Mouse (Mus musculus) forebrain, embryonic 13.5 days (tissue): ENCODE measurements around the gene Morc2b. TPM values are rescaled to one million over a fixed set of nuclear protein-coding genes. Genes with fewer than 3 reads are reported as not detected.
"Not testable (repeated sequence)": the region's sequence is repeated elsewhere in the genome, so short reads cannot be mapped to it uniquely, and the experiment has no call there.

Experiments used
- ATAC-seq: fragments of 200-750 bp; cut with Nextera tagmentation; 2 replicates; pipeline ENCODE4 v1.8.0; 2017
- H3K27ac ChIP-seq: fragments of 300-500 bp; sonication (generic); 2 replicates; pipeline ENCODE4 v1.5.1; 2015; ENCODE audit warnings: inconsistent platforms, mild to moderate bottlenecking, moderate library complexity
- H3K27me3 ChIP-seq: fragments of 300-500 bp; sonication (generic); 2 replicates; pipeline ENCODE4 v1.6.1; 2015; ENCODE audit warnings: mild to moderate bottlenecking, inconsistent platforms
- H3K36me3 ChIP-seq: fragments of 300-500 bp; sonication (generic); 2 replicates; pipeline ENCODE4 v1.6.1; 2015; ENCODE audit warnings: mild to moderate bottlenecking, inconsistent platforms; ENCODE audit not compliant: poor library complexity, severe bottlenecking
- H3K4me1 ChIP-seq: fragments of 300-500 bp; sonication (generic); 2 replicates; pipeline ENCODE4 v1.6.1; 2015; ENCODE audit warnings: inconsistent platforms
- H3K4me2 ChIP-seq: fragments of 300-500 bp; sonication (generic); 2 replicates; pipeline ENCODE4 v1.6.1; 2015; ENCODE audit warnings: inconsistent platforms, mild to moderate bottlenecking, moderate library complexity
- H3K4me3 ChIP-seq: fragments of 300-500 bp; sonication (generic); 2 replicates; pipeline ENCODE4 v1.5.1; 2015; ENCODE audit warnings: mild to moderate bottlenecking, inconsistent platforms
- H3K9ac ChIP-seq: fragments of 300-500 bp; sonication (generic); 2 replicates; pipeline ENCODE4 v1.6.1; 2015; ENCODE audit warnings: mild to moderate bottlenecking, inconsistent platforms
- H3K9me3 ChIP-seq: fragments of 300-500 bp; sonication (generic); replicated peaks from 2 replicates; pipeline ENCODE4 v1.6.1; 2016; ENCODE audit warnings: inconsistent platforms
- WGBS: fragments of 180-500 bp; shearing (Covaris S2); methylation state at CpG from one replicate; pipeline ENCODE4 v1.1.7; 2015; 5-methylcytosine and 5-hydroxymethylcytosine counted together
- polyA plus RNA-seq: library from polyadenylated mRNA; unstranded; fragments of >200 nt; fragmentation: Nextera tagmentation; extraction: Ambion mirVana; gene quantifications from 2 replicates; pipeline ENCODE4 v1.2.1, GENCODE M21; 2015

The Morc2b gene
- 0.04 and 0.16 TPM in 2 replicates for polyA plus RNA-seq

DNA sequence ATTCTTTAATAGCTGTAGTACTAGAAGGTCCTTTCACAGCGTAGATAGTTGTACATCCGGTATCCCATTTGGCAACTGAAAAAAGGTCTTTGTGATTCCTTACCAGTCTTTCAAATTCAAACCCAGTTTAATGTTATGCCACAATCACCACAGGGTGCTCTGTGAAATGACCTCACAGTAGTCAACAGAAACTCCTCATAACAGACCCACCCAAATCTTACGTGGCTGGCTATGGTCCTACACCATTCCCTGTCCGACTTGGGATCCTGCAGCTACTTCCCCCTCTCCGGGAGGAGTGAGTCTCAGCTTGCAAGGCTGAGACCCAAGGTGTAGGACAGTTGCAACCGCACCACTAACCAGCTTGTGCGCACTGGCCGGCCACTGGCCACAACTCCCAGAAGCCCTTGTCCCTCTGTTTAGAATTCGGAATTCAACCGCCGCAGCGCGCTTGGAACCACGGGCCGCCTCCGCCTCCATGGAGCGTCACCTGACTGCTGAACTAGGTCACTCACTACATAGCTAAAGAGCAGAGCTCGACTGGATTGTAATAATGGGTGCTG, at the start of gene Morc2b:
Gene Morc2b (minus strand): TSS at position 423 of the 560 bp plus-strand sequence.
- H3K27ac ChIP-seq: no peak within 1 kb of the TSS
- WGBS: 82% methylated on average over 18 of the region's 18 CpGs

DNA sequence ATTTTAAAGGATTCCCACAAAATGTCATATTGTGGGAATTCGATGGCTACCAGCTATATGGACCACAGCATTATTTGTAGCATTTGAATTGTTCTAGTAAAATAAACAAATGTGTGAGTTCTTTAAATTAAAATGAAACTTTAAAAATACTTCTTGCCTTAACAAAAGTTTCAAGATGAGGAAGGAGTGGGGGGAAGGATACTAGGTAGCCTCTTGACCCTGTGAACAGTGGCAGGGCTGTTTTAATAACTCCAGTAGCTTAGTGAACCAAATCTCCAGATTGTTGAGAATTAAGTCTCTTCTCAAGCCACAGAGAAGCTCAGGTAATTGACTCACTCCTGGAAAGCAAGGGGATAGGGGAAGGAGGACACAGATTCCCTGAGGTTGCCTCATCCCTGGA, 28.7 kb upstream of the Morc2b start, which contains the start of gene Olfr55:
Gene Olfr55 (plus strand): TSS at position 301 of the 400 bp plus-strand sequence.
- H3K9ac ChIP-seq, ATAC-seq, H3K4me1 ChIP-seq, H3K9me3 ChIP-seq, H3K27ac ChIP-seq, H3K27me3 ChIP-seq, H3K36me3 ChIP-seq, H3K4me2 ChIP-seq, H3K4me3 ChIP-seq: not testable (repeated sequence)
- WGBS: 78% methylated on average over 1 of the region's 1 CpGs

More for the DNA sequence above, at the start of gene Morc2b:
- no peaks in the 10 kb centered on the region for H3K27me3 ChIP-seq
- H3K4me2 ChIP-seq: no peak within 1 kb of the TSS
- ATAC-seq: no peak
- H3K4me3 ChIP-seq: no peak within 1 kb of the TSS
- H3K9ac ChIP-seq: no peak within 1 kb of the TSS
- peaks cover 8% of the 10 kb centered on the region; the same call in 1 of the 2 replicates for H3K9me3 ChIP-seq
- no peaks in the 10 kb centered on the region for H3K36me3 ChIP-seq
- H3K4me1 ChIP-seq: no peaks in the 10 kb centered on the region

DNA sequence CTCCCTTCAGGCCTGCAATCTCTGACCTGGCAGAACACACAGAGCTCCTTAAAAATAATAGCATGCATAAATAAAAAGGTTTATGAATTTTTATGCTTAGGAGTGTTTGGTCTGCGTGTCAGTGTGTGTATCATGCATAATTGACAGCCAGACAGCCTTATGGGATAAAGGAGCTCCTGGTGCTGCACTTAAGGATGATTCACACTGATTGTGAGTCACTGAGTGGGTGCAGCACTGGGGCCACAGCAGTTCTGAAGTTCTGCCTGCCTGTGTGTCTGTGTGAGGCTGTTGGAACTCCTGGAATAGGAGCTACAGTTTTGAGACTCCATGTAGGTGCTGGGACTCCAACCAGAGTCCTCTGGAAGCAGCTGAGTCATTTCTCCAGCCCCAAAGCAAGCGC, 13.2 kb downstream of the Morc2b start:
- Histone ChIP-seq H3K27ac (no peak overlapping the region), H3K9ac (no peak overlapping the region), H3K27me3 (no peaks in the 10 kb centered on the region), H3K4me1 (no peaks in the 10 kb centered on the region), H3K36me3 (no peaks in the 10 kb centered on the region), H3K9me3 (no peaks in the 10 kb centered on the region), H3K4me3 (no peak overlapping the region), H3K4me2 (no peak overlapping the region)
- no peak for ATAC-seq
- 65% methylated on average over 2 of the region's 2 CpGs for WGBS

DNA sequence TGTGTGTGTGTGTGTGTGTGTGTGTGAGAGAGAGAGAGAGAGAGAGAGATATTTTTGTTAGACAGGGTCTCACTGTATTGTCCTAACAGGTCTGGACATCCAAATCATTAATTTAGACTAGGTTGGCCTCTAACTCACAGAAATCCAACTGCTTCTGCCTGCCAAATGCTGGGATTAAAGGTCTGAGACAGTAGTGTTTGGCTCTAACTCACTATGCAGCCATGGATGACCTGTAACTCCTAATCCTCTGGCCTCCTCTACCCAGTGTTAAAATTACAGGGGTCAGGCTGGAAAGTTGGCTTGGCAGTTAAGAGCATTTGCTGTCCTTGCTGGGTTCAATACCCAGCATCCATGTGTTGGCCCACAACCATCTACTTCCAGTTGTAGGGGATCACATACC, 14.9 kb downstream of the Morc2b start:
- no peaks in the 10 kb centered on the region for H3K27me3 ChIP-seq
- ATAC-seq: no peak
- H3K9ac ChIP-seq: no peak overlapping the region

DNA sequence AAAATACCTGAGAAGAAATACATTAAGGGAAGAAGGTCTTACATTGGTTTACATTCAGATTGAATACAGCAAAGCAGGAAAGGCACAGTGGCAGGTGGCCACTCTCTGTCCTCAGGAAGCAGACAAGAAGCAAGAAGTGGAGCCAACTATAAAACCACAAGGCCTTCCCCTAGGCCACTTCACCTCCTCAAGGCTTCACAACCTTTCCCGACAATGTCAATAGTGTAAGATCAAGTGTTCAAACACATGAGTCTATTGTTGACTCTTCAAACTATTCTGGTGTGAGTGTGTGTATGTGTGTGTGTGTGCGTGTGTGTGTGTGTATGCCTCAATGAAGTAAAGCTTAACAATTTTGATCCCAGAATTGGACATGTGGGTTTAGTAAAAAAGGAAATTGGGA, 42.1 kb downstream of the Morc2b start:
- Histone ChIP-seq H3K9ac (no peak overlapping the region), H3K4me3 (no peak overlapping the region), H3K36me3 (no peaks in the 10 kb centered on the region), H3K27ac (no peak overlapping the region), H3K4me1 (peaks cover 12% of the 10 kb centered on the region), H3K9me3 (no peaks in the 10 kb centered on the region), H3K4me2 (no peak overlapping the region), H3K27me3 (no peaks in the 10 kb centered on the region)
- WGBS: 87% methylated on average over 2 of the region's 2 CpGs
- no peak for ATAC-seq

More for the DNA sequence above, 14.9 kb downstream of the Morc2b start:
- H3K9me3 ChIP-seq: no peaks in the 10 kb centered on the region
- no peak overlapping the region for H3K4me3 ChIP-seq
- no peaks in the 10 kb centered on the region for H3K36me3 ChIP-seq
- H3K4me2 ChIP-seq: no peak overlapping the region
- no peaks in the 10 kb centered on the region for H3K4me1 ChIP-seq
- no peak overlapping the region for H3K27ac ChIP-seq

DNA sequence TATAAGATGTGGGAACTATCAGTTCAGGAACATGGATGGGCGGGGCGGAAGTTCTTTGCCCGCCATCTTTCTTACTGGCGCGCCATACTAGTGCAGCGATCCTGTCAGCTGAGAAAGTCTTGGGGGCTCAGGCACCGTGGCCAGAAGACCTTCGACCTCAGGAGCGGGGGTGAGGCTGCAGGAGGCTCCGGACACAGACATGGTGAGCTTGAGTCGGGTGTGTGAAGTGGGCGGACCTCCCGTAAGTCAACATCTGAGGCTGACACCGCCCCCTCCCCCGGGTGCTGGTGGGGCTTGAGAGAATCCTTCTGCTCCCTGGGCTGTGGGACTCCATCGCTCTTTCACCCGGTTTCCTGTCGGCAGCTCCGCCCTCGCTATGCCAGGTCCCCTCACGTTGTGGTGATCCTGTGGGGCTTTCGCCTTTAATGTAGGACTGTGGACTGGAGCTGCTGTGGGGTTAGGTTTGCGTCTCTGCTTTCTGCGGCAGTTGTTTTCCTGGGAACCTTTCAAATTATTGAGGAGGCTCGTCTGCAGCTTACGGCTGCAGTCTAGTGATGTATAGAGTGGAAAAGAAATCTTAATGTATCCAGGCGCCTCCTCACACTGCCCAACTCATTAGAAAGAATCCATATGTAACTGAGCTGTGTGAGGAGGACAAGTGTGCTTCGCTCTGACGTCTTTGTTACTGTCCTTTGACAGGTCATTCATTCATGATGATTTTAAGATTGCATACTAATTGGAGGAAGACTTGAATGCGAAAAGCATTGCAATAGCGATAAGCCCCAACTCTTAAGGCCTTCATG, 46.9 kb downstream of the Morc2b start:
- ATAC-seq: peak; percentile 76
- no peaks in the 10 kb centered on the region for H3K36me3 ChIP-seq
- H3K4me2 ChIP-seq: peak overlapping the region; percentile 76
- H3K9ac ChIP-seq: peak overlapping the region; percentile 83
- peak overlapping the region; percentile 69 for H3K4me3 ChIP-seq
- H3K4me1 ChIP-seq: peaks cover 12% of the 10 kb centered on the region
- no peaks in the 10 kb centered on the region for H3K27me3 ChIP-seq
- H3K27ac ChIP-seq: peak overlapping the region; percentile 89
- H3K9me3 ChIP-seq: no peaks in the 10 kb centered on the region
- 2% methylated on average over 31 of the region's 31 CpGs for WGBS

DNA sequence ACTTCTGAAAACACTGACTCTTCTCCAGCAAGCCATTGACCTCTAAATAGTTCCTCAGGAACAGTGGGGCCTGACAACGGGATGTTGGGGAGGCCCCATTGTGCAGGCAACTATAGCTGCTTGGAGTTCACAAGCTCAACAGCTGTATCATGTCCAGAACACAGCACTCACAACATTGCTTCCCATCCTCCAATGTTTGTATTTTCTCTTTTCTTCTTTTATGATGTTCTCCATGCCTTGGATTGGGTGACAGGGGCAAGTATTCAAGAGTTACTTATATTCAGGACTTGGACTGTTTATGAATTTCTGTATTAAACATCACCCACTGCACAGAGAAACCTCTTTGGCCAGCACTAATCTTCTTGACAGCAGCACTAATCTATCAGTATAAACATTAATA, 47.9 kb downstream of the Morc2b start:
- H3K4me3 ChIP-seq: no peak overlapping the region
- H3K27me3 ChIP-seq: no peaks in the 10 kb centered on the region
- H3K27ac ChIP-seq: no peak overlapping the region
- 91% methylated on average over 1 of the region's 1 CpGs for WGBS
- no peaks in the 10 kb centered on the region for H3K36me3 ChIP-seq
- H3K4me1 ChIP-seq: peaks cover 12% of the 10 kb centered on the region
- H3K4me2 ChIP-seq: no peak overlapping the region
- ATAC-seq: no peak
- no peaks in the 10 kb centered on the region for H3K9me3 ChIP-seq
- no peak overlapping the region for H3K9ac ChIP-seq

DNA sequence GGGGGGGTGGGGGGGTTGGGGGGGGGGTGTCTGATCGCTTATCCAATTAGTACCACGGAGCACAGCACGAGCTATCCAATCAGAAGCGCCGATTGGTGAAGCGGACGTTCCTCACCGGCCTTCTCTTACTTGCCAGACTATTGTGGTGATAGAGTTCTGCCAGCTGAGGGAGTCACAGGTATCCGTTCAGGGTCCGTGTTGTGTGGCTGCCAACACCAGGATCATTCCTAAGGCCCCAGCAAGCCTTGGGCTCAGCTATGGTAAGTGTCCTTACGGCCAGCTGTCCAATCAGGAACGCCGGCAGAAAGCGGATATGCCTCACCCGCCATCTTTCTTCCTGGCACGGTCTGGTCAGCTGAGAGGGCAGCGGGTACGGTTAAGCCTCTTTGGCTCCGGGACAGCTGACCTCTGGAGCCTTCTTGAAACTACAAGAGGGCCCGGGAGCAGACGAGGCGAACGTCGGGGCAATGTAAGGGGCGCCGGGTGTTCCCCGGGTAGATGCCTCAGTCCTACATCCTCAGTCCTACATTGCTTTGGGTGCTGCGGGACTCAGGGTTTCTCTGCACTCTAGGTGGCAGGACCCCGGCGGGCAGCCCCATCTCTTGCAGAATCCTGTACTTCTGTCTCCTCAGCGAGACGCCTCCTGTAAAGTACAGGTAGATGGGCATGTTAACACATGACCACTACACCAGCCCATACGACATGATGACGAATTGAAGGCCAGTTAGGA, 50.1 kb downstream of the Morc2b start, which contains the start of gene Zfp563:
Gene Zfp563 (plus strand): TSS at position 91 of the 730 bp plus-strand sequence.
- H3K27me3 ChIP-seq: no peaks in the 10 kb centered on the region
- no peaks in the 10 kb centered on the region for H3K36me3 ChIP-seq
- H3K9ac ChIP-seq: peak within 1 kb of the TSS; percentile 77
- H3K4me1 ChIP-seq: peaks cover 12% of the 10 kb centered on the region
- peak within 1 kb of the TSS; percentile 81 for H3K27ac ChIP-seq
- H3K4me2 ChIP-seq: peak within 1 kb of the TSS; percentile 68
- peak within 1 kb of the TSS; percentile 70 for H3K4me3 ChIP-seq
- no peaks in the 10 kb centered on the region for H3K9me3 ChIP-seq
- peak; percentile 89 for ATAC-seq
- WGBS: 4% methylated on average over 34 of the region's 34 CpGs

DNA sequence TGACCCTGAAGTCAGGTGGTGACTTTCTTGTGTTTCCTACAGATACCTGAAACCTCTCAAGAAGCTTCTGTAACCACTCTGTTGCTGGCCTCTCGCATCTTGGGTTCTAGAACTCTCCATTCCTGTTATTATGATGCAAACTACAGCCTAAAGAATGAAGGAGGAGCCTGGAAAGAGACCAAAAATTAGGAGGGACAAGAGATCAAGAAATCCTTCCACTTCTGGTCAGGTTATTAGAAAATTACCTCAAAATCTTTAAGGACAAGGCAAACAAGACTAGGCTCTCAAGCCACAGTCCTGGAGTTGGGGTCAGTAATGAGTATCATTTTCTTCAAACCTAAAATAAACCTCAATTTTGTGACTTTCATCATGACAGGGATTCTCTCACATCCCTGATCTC, 71.5 kb downstream of the Morc2b start, which contains the start of gene 4921501E09Rik:
Gene 4921501E09Rik (minus strand): TSS at position 101 of the 400 bp plus-strand sequence.
- H3K4me3 ChIP-seq: no peak within 1 kb of the TSS
- H3K4me1 ChIP-seq: no peaks in the 10 kb centered on the region
- no peak within 1 kb of the TSS for H3K9ac ChIP-seq
- no peak within 1 kb of the TSS for H3K4me2 ChIP-seq
- H3K27me3 ChIP-seq: 0 out of 2 replicates have a peak, but pooled peaks cover 3% of the 10 kb centered on the region
- H3K27ac ChIP-seq: no peak within 1 kb of the TSS
- 37% methylated on average over 1 of the region's 1 CpGs for WGBS
- no peaks in the 10 kb centered on the region for H3K9me3 ChIP-seq
- H3K36me3 ChIP-seq: no peaks in the 10 kb centered on the region
- ATAC-seq: no peak

Other genes starting within 250 kb of the Morc2b start
- gene Zfp870, start 248.0 kb downstream of the Morc2b start, polyA plus RNA-seq: 6.1 and 7.8 TPM in 2 replicates
- gene Cyp4f14, start 222.3 kb downstream of the Morc2b start, polyA plus RNA-seq: not detected in 2 replicates
- gene Cyp4f13, start 192.3 kb downstream of the Morc2b start, polyA plus RNA-seq: 5.6 and 6.0 TPM in 2 replicates
- gene Zfp472, start 173.9 kb downstream of the Morc2b start, polyA plus RNA-seq: 11.4 and 12.5 TPM in 2 replicates
- gene Zfp952, start 146.6 kb downstream of the Morc2b start, polyA plus RNA-seq: 19.1 and 20.4 TPM in 2 replicates
- gene Zfp763, start 106.3 kb downstream of the Morc2b start, polyA plus RNA-seq: 24.6 and 27.5 TPM in 2 replicates
- not detected in 2 replicates for gene 4921501E09Rik, start 71.6 kb downstream of the Morc2b start, polyA plus RNA-seq
- gene Zfp563, start 50.4 kb downstream of the Morc2b start, polyA plus RNA-seq: 18.1 and 18.2 TPM in 2 replicates
- 0.05 TPM in 1 of 2 replicates, not detected in the other for gene Olfr55, start 28.8 kb upstream of the Morc2b start, polyA plus RNA-seq
- not detected in 2 replicates for gene Olfr239, start 51.6 kb upstream of the Morc2b start, polyA plus RNA-seq
- gene Olfr1564, start 82.0 kb upstream of the Morc2b start, polyA plus RNA-seq: 0.10 TPM in 1 of 2 replicates, not detected in the other
- gene Zfp955a, start 115.5 kb upstream of the Morc2b start, polyA plus RNA-seq: 20.1 and 23.0 TPM in 2 replicates
- gene Olfr63, start 125.0 kb upstream of the Morc2b start, polyA plus RNA-seq: 0.04 and 0.08 TPM in 2 replicates
- 15.3 and 16.7 TPM in 2 replicates for gene Zfp955b, start 149.9 kb upstream of the Morc2b start, polyA plus RNA-seq
- 16.5 and 19.3 TPM in 2 replicates for gene Zfp81, start 219.2 kb upstream of the Morc2b start, polyA plus RNA-seq